Mouse (Mus musculus) cerebellum, adult 8-10 months (tissue): ENCODE results near the gene Retreg1.

ENCODE experiments used
- DNase-seq: peaks from one replicate; pipeline ENCODE4 v3.0.0; 2022

The Retreg1 gene

DNA sequence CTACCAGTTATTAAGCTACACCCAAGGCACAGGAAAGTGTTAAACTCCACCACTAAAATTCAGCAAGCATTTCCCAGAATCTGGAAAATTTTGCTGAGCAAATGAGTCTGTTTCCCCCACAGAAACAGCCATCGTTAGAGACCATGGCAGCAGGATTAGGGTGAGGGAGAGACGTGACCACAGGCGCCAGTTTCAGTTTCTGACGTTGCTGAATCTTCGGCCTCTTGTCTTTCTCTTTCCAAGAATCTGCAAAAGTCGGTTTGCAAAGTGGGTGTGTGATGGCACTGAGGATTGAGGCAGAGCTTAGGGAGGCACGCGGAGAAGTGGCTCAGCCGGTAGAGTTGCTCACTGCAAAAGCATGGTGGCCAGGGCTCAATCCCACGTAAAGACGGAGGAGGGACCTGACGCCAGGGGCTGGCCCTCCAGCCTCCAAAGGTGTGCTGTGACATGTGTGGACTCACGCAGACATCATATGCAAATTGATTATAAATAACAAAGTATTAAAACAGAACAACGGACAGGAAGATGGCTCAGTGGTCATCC is 41.5 kb downstream of the Retreg1 start:
- DNase-seq: no peak

- DNase-seq: no peak
Observed at GRCm38 (mm10) chr15:25886581-25887011, 43.6 kb downstream of the Retreg1 start.

DNA sequence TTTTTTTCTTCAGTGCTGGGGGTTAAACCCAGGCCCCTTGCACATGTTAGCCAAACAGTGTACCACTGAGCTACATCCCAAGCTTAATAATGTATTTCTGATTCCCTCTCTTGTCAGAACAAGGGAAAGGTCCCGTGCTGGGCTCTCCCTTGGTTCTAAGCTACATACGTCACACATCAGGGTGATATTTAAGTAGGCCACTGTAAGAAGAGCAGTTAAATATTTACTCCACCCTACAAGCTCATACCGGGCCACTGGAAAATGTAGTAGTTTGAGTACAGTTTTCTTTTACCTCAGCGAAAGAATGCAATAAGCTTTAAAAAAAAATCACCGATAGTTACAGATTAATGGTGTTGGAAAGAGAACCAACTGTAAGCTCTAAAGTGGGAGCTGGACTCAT is 46.9 kb downstream of the Retreg1 start:
- DNase-seq: no peak

- no peak for DNase-seq
Observed at GRCm38 (mm10) chr15:25891556-25891955, 48.6 kb downstream of the Retreg1 start.

- DNase-seq: no peak
Observed at GRCm38 (mm10) chr15:25893327-25893726, 50.3 kb downstream of the Retreg1 start.

GRCm38 (mm10) chr15:25896783-25897182 is 53.8 kb downstream of the Retreg1 start:
- DNase-seq: no peak

- no peak for DNase-seq
Observed at GRCm38 (mm10) chr15:25897617-25898016, 54.6 kb downstream of the Retreg1 start.

- no peak for DNase-seq
Observed at GRCm38 (mm10) chr15:25899021-25899420, 56.0 kb downstream of the Retreg1 start.

GRCm38 (mm10) chr15:25900540-25900939 is 57.6 kb downstream of the Retreg1 start:
- peak; percentile 59 for DNase-seq

DNA sequence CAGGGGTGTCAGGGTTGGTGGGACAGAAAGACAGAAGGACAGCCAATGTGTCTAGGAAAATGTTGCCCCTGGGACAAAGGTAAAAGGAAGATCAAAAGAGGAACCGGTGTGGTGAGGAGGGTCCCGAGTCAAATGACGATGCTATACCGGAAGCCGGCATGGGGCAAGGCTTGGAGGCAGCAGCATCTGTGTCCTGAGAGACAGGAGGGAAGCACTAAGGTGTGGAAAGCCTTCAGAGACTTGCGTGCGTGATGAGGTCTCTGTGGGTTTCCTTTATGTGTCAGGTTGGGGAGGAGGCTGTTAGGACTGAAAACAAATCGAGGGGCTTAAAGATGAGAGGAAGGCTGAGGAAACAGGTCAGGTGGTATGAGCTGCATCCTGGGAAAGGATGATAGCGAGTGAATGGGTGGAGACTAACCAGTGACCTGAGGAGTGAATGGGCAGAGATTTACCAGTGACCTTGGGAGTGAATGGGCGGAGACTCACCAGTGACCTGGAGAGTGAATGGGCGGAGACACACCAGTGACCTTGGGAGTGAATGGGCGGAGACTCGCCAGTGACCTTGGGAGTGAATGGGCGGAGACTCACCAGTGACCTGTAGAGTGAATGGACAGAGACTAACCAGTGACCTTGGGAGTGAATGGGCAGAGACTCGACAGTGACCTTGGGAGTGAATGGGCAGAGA is 60.1 kb downstream of the Retreg1 start:
- no peak for DNase-seq

DNA sequence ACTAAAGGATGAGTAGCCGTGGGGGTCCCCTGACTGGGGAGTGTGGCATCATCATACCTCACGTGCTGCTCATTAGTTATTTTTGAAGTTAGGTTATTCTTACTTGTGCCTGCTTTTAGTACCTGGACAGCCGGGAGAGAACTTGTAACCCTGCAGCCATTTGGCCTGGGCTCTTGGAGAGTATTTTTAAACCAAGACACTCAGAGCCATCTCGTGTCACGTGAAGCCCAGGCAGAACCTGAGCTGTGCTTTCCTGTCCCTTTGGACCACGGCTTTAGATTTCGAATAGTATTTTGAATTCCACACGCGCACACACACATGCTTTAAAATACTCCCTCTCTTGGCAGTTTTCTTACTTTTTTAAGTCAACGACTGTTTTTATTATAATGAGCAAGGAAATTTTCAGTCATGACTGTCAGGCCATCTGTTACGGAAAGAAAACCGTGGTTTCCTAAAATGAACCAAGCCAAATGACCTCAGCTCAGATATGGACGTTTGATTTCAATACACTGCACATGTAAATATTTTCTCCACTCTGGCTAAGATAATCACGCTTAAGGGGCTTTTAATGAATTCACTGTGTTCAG is 61.5 kb downstream of the Retreg1 start:
- DNase-seq: peak; percentile 11

DNA sequence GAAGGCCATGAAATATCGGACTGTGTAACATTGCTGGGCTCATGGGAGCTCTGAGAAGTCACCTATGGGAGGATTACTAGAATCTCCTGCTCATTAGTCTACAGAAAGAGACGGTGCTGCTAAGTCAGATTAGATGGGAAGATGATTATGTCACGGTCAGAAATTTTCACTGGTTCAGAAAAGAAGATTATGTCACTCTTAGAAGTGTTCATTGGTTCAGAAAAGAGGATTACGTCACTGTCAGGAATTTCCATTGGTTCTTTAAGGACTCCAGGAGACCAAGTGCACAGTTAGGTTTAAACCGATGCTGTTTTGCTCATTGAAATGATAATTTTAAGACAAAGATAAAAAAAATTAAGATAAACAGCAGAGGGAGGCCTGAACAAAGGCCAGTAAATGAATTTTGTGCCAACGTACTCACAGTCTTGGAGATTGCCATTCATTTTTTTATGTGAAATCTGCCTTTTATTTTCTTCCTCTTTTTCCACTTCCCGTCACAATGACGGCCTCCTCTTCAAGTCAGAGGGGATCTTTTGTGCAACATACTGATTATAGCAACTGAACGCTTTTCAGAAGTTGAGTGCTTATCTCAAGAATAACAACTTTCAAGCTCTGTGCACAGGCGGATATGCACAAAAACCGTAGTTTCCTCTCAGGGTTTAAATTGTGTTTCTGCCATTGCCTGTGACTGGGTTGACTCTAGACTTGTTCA is 67.0 kb downstream of the Retreg1 start:
- DNase-seq: no peak

DNA sequence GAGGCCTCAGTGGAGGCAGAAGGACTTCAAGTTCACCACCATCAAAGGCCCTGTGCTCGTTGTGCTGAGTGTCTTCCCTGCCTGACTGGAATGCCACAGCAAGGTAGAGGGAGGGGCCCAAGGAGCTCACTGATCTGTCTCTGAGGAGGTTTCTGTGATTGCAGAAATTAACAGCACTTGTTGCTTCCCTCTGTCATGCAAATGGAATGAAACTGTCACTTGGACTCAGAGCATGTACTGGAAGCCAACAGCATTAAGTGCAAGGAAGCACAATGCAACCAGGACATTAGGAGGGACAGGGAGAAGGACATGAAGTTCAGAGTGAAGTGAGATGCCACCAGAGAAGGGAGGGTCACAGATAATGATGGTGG is 67.5 kb downstream of the Retreg1 start:
- DNase-seq: no peak

GRCm38 (mm10) chr15:25910924-25911323 is 67.9 kb downstream of the Retreg1 start:
- no peak for DNase-seq

GRCm38 (mm10) chr15:25912911-25913310 is 69.9 kb downstream of the Retreg1 start:
- no peak for DNase-seq

GRCm38 (mm10) chr15:25913659-25914058 is 70.7 kb downstream of the Retreg1 start:
- DNase-seq: no peak

- DNase-seq: no peak
Observed at GRCm38 (mm10) chr15:25914160-25914559, 71.2 kb downstream of the Retreg1 start.

- DNase-seq: no peak
Observed at GRCm38 (mm10) chr15:25915013-25915412, 72.0 kb downstream of the Retreg1 start.

DNA sequence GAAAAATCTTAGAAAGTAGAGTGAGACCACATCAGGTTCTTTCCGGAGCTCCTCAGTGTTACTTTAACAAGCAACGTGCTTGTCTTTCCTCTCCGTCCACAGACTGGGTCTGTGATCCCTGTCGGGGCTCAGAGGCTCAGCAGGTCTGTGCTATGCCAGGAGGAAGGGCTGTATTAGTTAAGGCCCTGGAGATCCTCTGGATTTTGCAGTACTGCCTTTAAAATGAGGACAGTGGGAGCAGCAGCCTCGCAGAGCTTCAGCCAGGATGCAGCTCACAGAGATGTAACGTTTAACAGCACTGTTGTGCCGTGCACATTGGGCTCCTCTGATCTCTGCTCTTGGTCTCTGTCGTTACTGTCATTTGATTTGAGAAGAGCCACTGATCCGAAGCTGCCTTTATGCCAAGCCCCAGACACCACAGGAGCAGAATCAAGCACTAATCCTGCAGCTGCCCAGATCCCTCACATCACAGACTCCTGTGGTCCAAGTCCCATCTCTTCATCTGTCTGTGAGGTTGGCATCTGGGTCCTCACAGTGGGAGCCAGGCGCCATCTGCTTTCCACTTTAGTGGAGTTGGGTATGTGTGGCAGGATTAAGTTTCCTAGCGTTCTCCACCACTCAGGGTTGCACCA is 72.7 kb downstream of the Retreg1 start:
- DNase-seq: no peak

DNA sequence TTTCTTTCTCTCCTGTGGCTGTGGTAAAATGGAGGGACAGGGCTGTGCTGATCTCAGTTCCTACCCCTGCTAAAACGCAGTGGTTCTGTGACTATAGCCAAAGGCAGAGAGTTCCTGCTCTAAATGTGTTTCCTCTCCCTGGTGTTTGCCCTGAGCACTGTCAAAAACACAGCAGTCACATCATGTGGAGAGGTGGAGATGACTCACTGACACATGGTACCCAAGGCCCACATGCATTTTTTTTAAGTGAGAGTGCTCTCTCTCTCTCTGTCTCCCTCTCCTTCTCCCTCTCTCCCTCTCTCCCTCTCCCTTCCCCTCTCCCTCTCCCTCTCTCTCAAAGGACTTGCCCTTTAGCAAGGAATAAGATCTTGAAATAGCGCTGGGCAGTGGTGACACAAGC is 73.3 kb downstream of the Retreg1 start:
- no peak for DNase-seq

GRCm38 (mm10) chr15:25918641-25919040 is 75.7 kb downstream of the Retreg1 start:
- no peak for DNase-seq

GRCm38 (mm10) chr15:25919995-25920394 is 77.0 kb downstream of the Retreg1 start:
- no peak for DNase-seq

- DNase-seq: no peak
Observed at GRCm38 (mm10) chr15:25920886-25921285, 77.9 kb downstream of the Retreg1 start.
